Mouse (Mus musculus) testis, adult 2 months (tissue): ENCODE results near the gene Apoa1.

Experiments used
- CTCF ChIP-seq: fragments of 200-500 bp; IDR thresholded peaks from 2 replicates; pipeline ENCODE4 v1.5.1; 2012; ENCODE audit warnings: low read depth, mild to moderate bottlenecking, inconsistent platforms, low read length, moderate library complexity; ENCODE audit not compliant: control insufficient read depth, insufficient read depth, insufficient replicate concordance
- POLR2A ChIP-seq: fragments of 200-500 bp; IDR thresholded peaks from 2 replicates; pipeline ENCODE4 v1.6.1; 2012; ENCODE audit warnings: low read depth, mild to moderate bottlenecking, inconsistent platforms, low read length, moderate library complexity; ENCODE audit not compliant: control insufficient read depth

DNA sequence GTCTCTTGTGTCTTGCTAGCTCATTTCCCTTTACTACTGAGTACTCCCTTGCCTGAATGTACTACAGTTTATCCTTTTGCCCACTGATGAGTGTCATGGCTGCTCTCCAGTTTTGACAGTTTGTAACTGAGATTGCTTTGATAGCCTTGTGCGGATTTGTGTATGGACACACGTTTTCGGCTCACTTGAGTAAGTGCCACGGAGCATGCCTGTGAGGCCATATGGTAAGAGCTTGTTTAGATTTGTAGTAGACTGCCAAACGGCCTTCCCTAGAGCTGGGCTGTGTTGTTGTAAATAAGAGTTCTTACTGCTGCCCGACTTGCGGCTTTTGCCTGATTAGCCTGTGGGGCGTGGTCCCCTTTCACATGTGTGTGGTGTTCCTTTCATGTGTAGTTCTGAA lies 47.1 kb upstream of the Apoa1 start:
- no peak for TF ChIP-seq CTCF
- no peak for TF ChIP-seq POLR2A
